Mouse (Mus musculus): ENCODE measurements at regions not wholly inside any gene's neighbourhood (a gene's known extent, or its start where the extent isn't known, plus 50 kb on each side); places are given as distances from the start of the nearest gene placed in this dataset.

DNA sequence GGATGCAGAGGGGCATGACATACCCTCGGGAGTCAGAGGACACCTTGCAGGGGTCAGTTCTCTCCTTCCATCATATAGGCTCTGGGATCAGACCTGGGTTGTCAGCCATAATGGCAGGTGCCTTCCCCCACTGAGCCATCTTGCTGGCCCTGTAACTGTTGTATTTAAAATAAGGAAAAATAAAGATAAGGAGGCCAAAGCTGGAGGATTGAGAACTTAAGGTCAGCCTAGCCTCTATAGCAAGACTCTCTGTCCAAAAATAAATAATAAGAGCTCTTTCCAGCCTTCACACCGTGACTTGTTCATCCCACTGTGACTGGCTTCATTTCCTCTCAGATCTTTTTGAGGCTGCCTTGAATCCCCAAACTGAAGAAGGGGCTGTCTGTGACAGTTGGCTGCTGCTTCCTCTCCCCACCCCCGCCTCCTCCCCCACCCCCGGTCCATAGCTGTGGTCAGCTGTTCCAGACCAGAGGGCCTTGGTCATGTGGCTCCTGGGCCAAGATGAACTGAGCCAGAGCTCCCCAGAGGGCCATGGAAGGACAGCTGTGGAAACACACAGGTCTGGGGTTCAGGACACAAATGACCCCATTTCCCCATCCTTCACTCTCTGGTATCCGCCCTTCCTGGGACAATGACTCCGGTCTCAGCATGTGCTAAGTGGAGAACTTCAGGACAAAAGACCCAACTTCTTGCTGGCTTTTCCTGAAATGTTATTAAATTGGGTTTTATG lies 81.6 kb upstream of the Errfi1 start:
- ATAC-seq, result no peak
- H3K4me1 ChIP-seq (replicated peaks; ENCODE audit: control insufficient read depth, insufficient read depth, low read length), result no peaks in the 10 kb centered on the region
- no peak overlapping the region for H3K27ac ChIP-seq (ENCODE audit: low read length)
- H3K4me3 ChIP-seq (replicated peaks; ENCODE audit: low read length), result no peak overlapping the region
- no peak overlapping the region for H3K9ac ChIP-seq (replicated peaks; ENCODE audit: low read depth, low read length)
- WGBS, result 88% methylated on average over 6 of the region's 6 CpGs
- H3K9me3 ChIP-seq (ENCODE audit: control insufficient read depth, low read length), result no peaks in the 10 kb centered on the region; the same call in 1 of the 2 replicates
- no peak overlapping the region for H3K4me2 ChIP-seq (ENCODE audit: low read length)
- H3K27me3 ChIP-seq (replicated peaks; ENCODE audit: control insufficient read depth, insufficient read depth, low read length), result no peaks in the 10 kb centered on the region
- H3K36me3 ChIP-seq (ENCODE audit: control insufficient read depth, insufficient read depth), result no peaks in the 10 kb centered on the region

DNA sequence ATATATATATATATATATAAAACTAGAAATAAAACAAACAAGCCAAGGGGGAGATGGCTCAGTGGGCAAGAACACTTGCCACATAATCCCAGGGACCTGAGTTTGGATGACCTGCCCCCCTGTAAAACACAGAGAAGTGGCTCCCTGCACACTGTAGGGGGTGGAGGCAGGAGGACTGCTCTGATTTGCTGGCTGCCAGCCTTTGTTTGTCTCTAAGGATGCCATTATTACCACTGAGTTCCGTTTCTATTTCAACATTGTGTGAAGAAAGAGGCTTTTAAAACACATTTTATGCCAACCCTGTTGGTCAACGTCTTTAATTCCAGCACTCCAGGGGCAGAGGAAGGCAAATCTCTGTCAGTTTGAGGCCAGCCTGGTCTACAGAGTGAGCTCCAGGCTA lies 82.2 kb upstream of the Errfi1 start:
- no peaks in the 10 kb centered on the region for H3K36me3 ChIP-seq (ENCODE audit: control insufficient read depth, insufficient read depth)
- no peaks in the 10 kb centered on the region; the same call in 1 of the 2 replicates for H3K9me3 ChIP-seq (ENCODE audit: control insufficient read depth, low read length)
- H3K9ac ChIP-seq (replicated peaks; ENCODE audit: low read depth, low read length), result no peak overlapping the region
- H3K27ac ChIP-seq (ENCODE audit: low read length), result no peak overlapping the region
- 34% methylated on average over 2 of the region's 2 CpGs for WGBS
- H3K27me3 ChIP-seq (replicated peaks; ENCODE audit: control insufficient read depth, insufficient read depth, low read length), result no peaks in the 10 kb centered on the region
- H3K4me2 ChIP-seq (ENCODE audit: low read length), result no peak overlapping the region
- ATAC-seq, result no peak
- H3K4me3 ChIP-seq (replicated peaks; ENCODE audit: low read length), result no peak overlapping the region
- H3K4me1 ChIP-seq (replicated peaks; ENCODE audit: control insufficient read depth, insufficient read depth, low read length), result no peaks in the 10 kb centered on the region

DNA sequence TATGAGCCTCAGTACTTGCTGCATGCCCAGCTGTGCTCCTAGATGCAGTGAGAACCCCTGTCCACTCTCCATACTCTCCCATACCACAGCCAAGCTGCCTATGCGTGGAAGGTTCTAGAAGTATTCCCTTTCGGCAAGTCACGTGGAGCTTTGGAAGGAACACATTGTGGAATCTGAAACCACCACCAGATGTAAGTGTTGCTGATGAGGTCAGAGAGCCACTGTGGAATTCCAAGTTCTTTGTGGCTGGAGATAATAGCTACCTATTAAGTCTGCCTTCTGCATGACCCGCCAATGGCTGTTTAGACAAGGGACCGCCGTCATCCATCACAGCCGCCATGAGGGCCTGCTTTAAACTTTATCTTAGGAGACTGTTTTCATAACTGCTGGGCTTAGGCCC lies 84.7 kb upstream of the Errfi1 start:
- 60% methylated on average over 7 of the region's 7 CpGs for WGBS
- Histone ChIP-seq H3K4me1 (replicated peaks; ENCODE audit: control insufficient read depth, insufficient read depth, low read length) (no peaks in the 10 kb centered on the region), H3K36me3 (ENCODE audit: control insufficient read depth, insufficient read depth) (no peaks in the 10 kb centered on the region), H3K27me3 (replicated peaks; ENCODE audit: control insufficient read depth, insufficient read depth, low read length) (no peaks in the 10 kb centered on the region), H3K4me3 (replicated peaks; ENCODE audit: low read length) (no peak overlapping the region), H3K4me2 (ENCODE audit: low read length) (no peak overlapping the region), H3K9ac (replicated peaks; ENCODE audit: low read depth, low read length) (no peak overlapping the region), H3K27ac (ENCODE audit: low read length) (no peak overlapping the region), H3K9me3 (ENCODE audit: control insufficient read depth, low read length) (no peaks in the 10 kb centered on the region; the same call in 1 of the 2 replicates)
- ATAC-seq, result no peak

DNA sequence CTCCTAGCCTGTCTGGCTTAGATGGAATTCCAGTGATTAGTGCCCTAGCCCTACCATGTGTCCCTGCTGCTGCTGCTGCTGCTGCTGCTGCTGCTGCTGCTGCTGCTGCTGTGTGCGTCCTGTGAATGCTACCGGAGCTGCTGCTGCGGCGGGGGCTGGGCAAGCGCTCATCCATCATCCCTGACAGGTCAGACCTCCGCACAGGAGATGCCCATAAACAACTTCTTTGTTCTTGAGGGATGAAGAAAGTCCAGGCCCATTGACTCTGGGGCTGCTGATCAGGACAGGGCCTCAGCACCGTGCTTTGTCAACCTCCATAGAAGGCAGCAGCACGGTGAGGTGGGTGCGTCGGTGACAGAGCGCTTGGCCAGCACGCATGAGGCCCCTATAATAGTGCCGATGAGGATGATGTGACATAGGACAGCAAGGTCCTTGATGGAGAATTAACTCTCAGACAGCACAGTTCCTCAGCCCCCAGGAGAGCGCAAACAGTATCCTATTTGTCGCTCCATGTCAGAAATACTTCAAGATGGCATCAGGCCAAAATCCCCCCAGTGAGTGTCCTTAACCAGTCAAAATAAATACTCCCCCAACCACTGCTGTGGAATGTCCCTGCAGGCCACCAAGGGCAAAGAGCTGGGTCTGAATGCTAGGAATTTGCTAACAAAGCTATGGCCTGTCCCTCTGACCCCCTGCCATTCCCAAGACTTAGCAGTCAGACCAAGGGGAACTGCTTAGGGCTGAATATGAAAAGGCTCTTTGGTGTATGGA lies 95.1 kb upstream of the Errfi1 start:
- Histone ChIP-seq H3K36me3 (ENCODE audit: control insufficient read depth, insufficient read depth) (no peaks in the 10 kb centered on the region), H3K4me1 (replicated peaks; ENCODE audit: control insufficient read depth, insufficient read depth, low read length) (peaks cover 16% of the 10 kb centered on the region), H3K27me3 (replicated peaks; ENCODE audit: control insufficient read depth, insufficient read depth, low read length) (no peaks in the 10 kb centered on the region), H3K27ac (ENCODE audit: low read length) (peak overlapping the region; percentile 39; the same call in 1 of the 2 replicates), H3K9ac (replicated peaks; ENCODE audit: low read depth, low read length) (peak overlapping the region; percentile 5; the same call in 1 of the 2 replicates), H3K4me3 (replicated peaks; ENCODE audit: low read length) (no peak overlapping the region), H3K9me3 (ENCODE audit: control insufficient read depth, low read length) (no peaks in the 10 kb centered on the region), H3K4me2 (ENCODE audit: low read length) (peak overlapping the region; percentile 13; the same call in 1 of the 2 replicates)
- ATAC-seq, result peak; percentile 61; the same call in 1 of the 2 replicates
- WGBS, result 10% methylated on average over 15 of the region's 15 CpGs

DNA sequence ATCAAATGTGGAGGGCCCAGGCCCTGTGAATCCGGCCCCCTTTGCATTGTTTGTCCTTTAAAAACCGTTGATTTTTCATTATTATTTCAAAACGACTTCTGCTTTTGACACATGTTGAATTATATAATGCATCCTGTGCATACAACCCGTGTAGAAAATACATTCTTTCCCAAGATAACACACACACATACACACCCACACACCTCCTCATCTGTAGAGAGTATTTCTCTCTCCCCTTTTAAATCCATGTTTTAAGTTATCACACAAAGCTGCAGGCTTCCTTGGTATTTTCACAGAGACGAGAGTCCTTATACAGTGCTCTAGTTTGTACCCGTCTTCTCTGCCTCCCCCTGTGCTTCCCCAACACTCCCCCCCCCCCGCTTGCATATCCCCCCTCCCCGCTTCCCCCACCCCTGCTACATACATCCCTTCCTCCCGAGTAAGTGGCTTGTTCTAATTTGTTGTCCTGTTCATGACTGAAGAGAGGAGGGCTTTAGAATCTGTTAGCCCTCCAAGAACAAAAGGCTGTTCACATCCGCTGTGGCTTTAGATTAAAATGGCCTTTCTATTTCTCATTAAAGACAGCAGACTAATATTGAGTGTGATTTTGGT lies 95.8 kb upstream of the Errfi1 start:
- Histone ChIP-seq H3K9ac (replicated peaks; ENCODE audit: low read depth, low read length) (0 out of 2 replicates have a peak overlapping the region, but pooled peaks have one; percentile 13), H3K4me3 (replicated peaks; ENCODE audit: low read length) (no peak overlapping the region), H3K27me3 (replicated peaks; ENCODE audit: control insufficient read depth, insufficient read depth, low read length) (no peaks in the 10 kb centered on the region), H3K4me1 (replicated peaks; ENCODE audit: control insufficient read depth, insufficient read depth, low read length) (peaks cover 16% of the 10 kb centered on the region), H3K9me3 (ENCODE audit: control insufficient read depth, low read length) (no peaks in the 10 kb centered on the region), H3K27ac (ENCODE audit: low read length) (peak overlapping the region; percentile 39; the same call in 1 of the 2 replicates), H3K36me3 (ENCODE audit: control insufficient read depth, insufficient read depth) (no peaks in the 10 kb centered on the region), H3K4me2 (ENCODE audit: low read length) (peak overlapping the region; percentile 13; the same call in 1 of the 2 replicates)
- 23% methylated on average over 10 of the region's 10 CpGs for WGBS
- ATAC-seq, result peak; percentile 38; the same call in 1 of the 2 replicates

DNA sequence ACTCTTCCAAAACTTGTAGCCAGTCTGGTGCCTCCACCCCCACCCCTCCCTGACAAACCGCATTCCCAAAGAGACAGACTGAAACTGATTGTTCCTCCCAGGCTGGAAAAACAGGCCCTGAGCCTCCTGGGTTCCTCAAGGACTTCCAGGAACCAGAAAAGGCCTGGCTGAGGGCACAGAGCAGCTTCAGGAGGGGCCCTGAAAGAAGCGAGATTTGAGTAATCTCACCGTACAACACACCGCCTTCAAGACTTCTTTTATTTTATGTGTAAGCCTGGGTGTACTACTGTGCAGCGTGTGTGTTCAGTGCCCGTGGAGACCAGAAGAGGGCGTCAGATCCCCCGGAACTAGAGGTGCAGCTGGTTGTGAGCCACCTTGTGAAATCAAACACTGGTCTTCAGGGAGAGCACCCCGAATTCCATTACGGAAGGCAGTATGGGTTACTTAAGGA lies 96.4 kb upstream of the Errfi1 start:
- ATAC-seq, result no peak
- H3K9ac ChIP-seq (replicated peaks; ENCODE audit: low read depth, low read length), result 0 out of 2 replicates have a peak overlapping the region, but pooled peaks have one; percentile 13
- no peaks in the 10 kb centered on the region for H3K36me3 ChIP-seq (ENCODE audit: control insufficient read depth, insufficient read depth)
- peaks cover 16% of the 10 kb centered on the region for H3K4me1 ChIP-seq (replicated peaks; ENCODE audit: control insufficient read depth, insufficient read depth, low read length)
- H3K4me2 ChIP-seq (ENCODE audit: low read length), result no peak overlapping the region
- H3K27me3 ChIP-seq (replicated peaks; ENCODE audit: control insufficient read depth, insufficient read depth, low read length), result no peaks in the 10 kb centered on the region
- no peaks in the 10 kb centered on the region for H3K9me3 ChIP-seq (ENCODE audit: control insufficient read depth, low read length)
- 70% methylated on average over 10 of the region's 10 CpGs for WGBS
- H3K27ac ChIP-seq (ENCODE audit: low read length), result no peak overlapping the region
- H3K4me3 ChIP-seq (replicated peaks; ENCODE audit: low read length), result no peak overlapping the region

DNA sequence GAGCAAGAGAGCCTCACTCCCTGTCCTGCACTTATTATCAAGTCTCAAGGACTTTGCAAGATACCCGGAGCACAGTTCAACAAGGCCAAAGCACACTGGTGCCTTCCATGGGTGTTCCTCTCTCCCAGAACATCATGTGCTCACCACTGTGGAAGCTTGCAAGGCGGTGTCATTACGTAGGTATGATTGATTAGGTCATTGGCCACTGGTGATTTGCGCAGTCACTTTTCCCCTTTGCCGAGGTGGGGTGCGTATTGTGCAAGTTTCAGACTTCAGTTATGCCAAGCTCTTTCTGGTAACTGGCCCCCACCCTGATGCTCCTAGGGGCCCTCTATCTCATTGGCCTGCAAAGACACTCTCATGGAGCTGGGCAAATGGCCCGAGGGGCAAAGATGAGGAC lies 98.3 kb upstream of the Errfi1 start:
- WGBS, result 95% methylated on average over 7 of the region's 7 CpGs
- no peaks in the 10 kb centered on the region for H3K36me3 ChIP-seq (ENCODE audit: control insufficient read depth, insufficient read depth)
- ATAC-seq, result no peak
- no peaks in the 10 kb centered on the region for H3K9me3 ChIP-seq (ENCODE audit: control insufficient read depth, low read length)
- H3K4me1 ChIP-seq (replicated peaks; ENCODE audit: control insufficient read depth, insufficient read depth, low read length), result peaks cover 16% of the 10 kb centered on the region
- H3K27me3 ChIP-seq (replicated peaks; ENCODE audit: control insufficient read depth, insufficient read depth, low read length), result no peaks in the 10 kb centered on the region
- H3K9ac ChIP-seq (replicated peaks; ENCODE audit: low read depth, low read length), result no peak overlapping the region
- no peak overlapping the region for H3K27ac ChIP-seq (ENCODE audit: low read length)
- no peak overlapping the region for H3K4me3 ChIP-seq (replicated peaks; ENCODE audit: low read length)
- no peak overlapping the region for H3K4me2 ChIP-seq (ENCODE audit: low read length)

DNA sequence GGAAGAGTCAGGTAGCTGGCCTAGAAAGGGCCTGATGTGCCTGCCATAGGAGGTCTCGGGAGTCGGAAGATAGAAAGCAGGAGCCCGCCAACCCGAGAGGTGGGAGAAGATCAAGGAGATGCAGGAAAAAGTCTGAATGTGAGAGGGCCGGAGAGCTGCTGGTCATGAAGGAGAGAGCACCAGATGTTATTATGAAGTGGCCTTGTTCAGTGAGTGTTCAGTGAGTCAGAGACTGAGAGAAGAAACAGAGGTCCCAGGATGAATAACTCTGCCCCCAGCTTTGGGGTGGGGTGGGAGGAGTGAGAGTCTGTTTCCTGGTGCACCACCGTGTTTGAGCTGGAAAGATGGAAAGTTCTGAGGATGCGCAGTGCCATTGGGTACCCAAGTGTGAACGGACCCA lies 100.2 kb upstream of the Slc45a1 start:
- no peaks in the 10 kb centered on the region for H3K27me3 ChIP-seq (replicated peaks; ENCODE audit: control insufficient read depth, insufficient read depth, low read length)
- ATAC-seq, result no peak
- WGBS, result 91% methylated on average over 8 of the region's 8 CpGs
- H3K9ac ChIP-seq (replicated peaks; ENCODE audit: low read depth, low read length), result no peak overlapping the region
- H3K4me2 ChIP-seq (ENCODE audit: low read length), result no peak overlapping the region
- no peaks in the 10 kb centered on the region for H3K4me1 ChIP-seq (replicated peaks; ENCODE audit: control insufficient read depth, insufficient read depth, low read length)
- H3K36me3 ChIP-seq (ENCODE audit: control insufficient read depth, insufficient read depth), result no peaks in the 10 kb centered on the region
- no peaks in the 10 kb centered on the region for H3K9me3 ChIP-seq (ENCODE audit: control insufficient read depth, low read length)
- H3K27ac ChIP-seq (ENCODE audit: low read length), result no peak overlapping the region
- H3K4me3 ChIP-seq (replicated peaks; ENCODE audit: low read length), result no peak overlapping the region
